Mouse (Mus musculus): ENCODE measurements around the gene Twf1.

The Twf1 gene

DNA sequence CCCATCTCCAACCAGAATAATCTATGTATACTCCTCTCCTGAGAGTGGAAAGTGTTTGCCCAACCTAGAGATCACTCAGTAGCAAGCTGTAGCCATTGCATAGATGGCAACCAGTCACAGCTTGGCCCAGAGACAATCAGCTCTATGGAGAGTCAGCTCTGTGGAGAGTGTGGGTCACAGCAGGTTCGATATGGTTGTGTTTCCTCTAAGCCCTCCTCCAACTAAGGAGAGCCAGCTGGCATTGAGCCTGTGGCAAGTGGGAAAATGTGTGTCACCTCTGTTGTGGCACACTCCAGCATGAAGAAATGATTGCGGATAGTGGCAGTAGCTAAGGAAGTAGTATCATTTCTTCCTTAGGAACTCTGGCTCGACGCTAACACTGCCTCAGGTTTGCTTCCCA lies 18.2 kb downstream of the Twf1 start:
- no peak for DNase-seq

DNA sequence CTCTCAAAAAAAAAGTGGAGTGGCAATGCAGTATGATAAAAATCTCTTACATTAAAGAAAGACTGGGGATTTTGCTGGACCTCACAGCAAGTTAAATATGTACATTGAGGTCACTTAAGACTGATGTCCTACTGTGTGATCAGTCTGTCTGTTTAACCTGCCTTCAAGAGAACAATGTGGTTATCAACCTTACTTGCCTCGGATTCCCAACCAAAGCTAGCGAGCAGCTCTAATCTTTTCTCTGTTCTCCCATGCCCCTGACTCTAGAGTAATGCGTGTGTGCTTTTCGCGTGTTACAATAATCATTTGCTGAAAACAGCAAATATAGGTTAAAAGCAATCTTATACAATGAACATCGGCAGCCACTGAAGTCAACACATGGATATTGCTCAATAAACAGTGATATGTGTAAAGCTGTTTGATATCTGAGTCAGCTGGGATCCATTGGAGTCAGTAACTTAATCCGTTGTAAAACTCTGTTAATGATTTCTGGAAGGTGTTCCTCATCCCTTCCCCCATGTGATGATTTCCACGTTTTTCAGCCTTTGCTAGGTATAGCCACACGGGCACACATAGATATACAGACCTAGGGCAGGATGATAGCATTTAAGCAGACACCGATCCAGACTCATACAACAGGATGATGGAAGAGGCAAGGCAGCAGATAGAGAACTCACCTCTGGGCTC lies 21.1 kb downstream of the Twf1 start:
- no peak for DNase-seq

DNA sequence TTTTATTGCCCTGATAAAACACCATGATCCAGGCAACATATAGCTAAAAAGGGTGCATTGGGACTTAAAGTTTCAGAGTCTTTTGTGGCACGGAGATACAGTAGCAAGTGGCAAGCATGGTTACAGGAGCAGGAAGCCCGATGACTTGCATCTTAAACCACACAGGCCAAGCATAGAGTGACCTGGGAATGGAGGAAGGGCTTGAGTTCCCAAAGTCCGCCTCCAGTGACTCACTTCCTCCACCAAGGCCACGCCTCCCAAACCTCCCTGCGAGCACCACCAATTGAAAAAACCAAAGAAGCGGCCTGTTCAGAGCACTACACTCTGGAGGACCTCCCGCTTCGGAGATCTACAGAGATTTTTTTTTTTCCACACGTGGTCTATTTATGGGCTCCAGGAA lies 23.8 kb downstream of the Twf1 start:
- DNase-seq: no peak

DNA sequence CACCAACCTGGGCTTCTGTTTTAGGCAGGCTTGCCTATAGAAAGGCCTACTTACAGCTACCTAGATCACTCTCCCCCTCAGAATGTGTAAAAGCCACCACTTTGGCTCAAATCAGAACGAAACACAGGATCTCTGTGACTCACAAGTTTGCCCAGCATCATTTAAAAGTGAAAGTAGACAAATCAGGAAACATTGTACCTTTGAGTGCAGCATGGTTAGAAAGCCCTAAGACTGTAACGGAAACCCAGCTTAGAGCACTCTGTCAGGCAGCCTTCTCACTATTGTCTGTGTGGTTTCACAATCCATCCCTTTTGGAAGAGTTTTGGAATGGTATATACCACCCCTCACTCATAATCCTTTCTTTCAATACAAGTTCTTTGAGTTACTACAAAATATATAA lies 24.8 kb downstream of the Twf1 start:
- no peak for DNase-seq

DNA sequence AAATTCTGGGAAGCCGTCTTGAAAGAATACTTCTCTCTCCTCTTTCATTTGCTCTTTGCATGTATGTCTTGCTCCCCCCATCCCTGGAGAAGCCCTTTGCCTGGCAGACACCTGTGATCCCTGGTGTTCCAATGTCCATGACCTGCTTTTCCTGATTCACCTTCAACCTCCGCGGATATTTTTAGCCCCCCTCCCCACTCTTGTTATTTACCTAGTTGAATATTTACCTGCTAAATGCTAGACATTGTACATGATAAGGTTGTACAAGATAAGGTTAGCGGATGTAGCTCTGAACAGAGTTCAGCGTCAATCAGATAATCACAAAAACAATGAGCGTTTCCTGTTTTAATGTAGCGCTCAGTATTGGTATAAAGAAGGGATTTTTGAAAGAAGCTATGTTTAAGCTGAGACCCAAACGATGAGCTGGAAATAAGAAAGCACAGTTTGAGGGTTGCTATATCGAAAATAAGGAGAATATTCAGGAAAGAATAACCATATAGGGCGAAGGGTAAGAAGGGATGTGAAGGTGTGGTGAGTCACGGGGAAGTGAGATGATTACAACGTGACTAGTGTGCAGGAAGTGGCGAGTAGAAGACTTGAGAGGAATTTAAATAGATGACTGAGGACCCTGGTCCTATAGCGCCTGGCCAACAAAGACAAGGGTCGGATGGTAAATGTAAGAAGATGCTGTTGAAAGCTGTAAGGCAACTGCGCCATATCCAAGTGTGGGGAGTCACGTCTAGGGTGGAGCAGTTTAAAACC lies 30.6 kb downstream of the Twf1 start:
- DNase-seq: no peak

DNA sequence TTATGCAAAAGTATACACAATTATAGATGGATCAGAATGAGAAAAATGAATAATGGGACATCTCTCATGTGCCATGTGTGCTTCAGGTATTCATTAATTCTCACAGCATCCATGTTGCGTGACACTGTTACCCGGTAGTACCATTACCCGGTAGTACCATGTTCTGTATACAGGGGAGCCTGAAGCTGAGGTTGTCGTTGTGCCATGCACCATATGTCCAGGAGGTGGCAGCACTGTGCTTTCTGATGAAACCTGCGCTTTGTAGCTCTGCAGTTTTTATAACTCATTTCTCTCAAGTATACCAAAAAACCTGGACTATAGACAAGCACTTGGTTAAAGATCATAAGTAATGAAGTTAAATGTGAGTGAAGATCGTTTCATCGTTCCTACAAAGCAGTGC lies 32.2 kb downstream of the Twf1 start:
- peak; percentile 83 for DNase-seq

DNA sequence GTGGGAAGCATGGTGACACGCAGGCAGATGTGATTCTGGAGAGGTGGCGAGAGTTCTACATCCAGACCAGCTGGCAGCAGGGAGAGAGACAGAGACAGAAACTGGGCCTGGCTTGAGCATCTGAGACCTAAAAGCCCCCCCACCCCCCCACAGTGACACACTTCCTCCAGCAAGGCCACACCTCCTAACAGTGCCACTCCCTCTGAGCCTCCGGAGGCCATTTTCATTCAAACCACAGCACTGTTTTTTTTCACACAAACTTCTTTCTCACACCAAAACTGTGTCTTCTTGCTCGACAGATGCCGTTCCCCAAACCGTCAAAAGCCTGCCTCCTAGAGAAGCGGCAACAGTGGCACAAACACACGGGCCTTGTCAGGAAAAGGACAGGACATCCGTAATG lies 36.2 kb downstream of the Twf1 start:
- DNase-seq: no peak

DNA sequence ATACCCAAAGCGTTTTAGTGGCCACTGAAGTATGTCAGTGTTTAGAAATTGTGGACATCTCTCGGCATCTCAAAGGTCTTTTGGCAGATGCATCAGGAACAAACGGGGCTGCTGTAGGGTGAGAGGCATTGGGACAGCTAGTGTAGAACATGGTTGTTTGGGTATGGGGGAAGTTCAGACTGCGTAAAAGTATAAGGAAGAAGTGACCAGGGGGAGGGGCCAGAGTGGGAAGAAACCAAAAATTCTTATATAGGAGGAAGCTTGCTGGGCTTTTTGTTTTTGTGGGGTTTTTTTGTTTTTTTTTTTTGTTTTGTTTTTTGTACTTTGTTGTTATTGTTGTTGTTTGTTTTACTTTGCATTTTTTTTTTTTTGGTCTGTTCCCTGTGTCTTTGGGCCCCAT lies 44.8 kb downstream of the Twf1 start:
- no peak for DNase-seq

DNA sequence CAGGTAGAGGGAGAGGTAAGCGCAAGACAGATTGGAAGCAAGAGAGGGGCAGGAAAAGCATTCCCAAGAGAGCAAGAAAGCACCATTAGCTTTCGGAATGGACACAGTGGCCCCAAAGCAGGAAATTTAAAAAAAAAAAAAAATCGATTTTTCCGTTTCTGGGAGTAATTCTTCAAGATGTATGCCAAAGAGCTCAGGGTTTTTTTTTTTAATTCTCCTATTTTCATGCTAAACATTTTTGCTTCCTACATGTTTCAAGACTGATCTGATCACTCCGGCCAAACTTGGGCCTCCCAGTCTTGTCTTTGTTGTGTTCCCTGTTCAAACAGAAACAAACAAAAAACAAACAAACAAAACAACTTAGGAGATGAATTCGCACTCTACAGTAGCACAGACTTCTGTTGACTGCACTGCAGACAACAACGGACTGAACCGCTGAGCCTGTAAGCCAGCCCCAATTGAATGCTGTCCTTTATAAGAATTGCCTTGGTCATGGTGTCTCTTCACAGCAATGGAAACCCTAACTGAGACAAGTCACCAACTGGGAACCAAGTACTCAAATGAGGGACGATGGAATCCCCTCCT lies 45.5 kb downstream of the Twf1 start:
- no peak for DNase-seq

DNA sequence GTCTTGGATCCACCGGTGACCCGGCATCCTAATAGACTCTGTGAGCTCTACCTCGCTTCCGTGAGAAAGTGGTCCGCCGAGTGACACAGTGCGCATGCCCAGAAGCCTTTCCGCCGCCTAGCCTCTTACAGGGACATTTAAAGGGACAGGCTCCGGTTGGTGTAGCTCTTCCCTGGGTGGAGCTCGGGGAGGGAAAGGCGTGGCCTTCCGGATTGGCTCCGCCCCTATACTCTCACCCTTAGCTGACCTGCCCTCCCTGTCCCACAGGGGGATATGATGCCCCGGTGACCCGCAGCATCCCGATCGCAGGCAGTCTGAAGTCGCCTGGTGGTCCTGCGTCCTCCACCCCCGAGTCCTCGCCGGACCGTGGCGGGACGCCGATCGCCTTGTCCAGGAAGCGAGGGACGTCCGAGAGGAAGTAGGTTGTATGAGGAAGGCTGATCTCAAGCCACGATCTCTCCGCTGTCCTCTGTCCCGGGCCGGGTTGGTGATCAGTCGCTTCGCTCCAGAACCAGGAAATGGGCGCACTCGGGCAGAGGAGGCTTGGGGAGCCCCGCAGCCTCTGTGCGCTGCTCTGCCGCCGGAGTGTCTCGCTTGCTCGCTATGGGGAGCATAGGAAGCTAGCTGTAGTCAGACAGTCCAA lies 46.2 kb downstream of the Twf1 start, which contains the start of the genes Pus7l and Irak4:
Gene Pus7l, minus strand, starts transcription at position 139 of the 643 bp plus-strand sequence.
Gene Irak4, plus strand, starts transcription at position 235 of the 643 bp plus-strand sequence.
- DNase-seq: peak; percentile 92

DNA sequence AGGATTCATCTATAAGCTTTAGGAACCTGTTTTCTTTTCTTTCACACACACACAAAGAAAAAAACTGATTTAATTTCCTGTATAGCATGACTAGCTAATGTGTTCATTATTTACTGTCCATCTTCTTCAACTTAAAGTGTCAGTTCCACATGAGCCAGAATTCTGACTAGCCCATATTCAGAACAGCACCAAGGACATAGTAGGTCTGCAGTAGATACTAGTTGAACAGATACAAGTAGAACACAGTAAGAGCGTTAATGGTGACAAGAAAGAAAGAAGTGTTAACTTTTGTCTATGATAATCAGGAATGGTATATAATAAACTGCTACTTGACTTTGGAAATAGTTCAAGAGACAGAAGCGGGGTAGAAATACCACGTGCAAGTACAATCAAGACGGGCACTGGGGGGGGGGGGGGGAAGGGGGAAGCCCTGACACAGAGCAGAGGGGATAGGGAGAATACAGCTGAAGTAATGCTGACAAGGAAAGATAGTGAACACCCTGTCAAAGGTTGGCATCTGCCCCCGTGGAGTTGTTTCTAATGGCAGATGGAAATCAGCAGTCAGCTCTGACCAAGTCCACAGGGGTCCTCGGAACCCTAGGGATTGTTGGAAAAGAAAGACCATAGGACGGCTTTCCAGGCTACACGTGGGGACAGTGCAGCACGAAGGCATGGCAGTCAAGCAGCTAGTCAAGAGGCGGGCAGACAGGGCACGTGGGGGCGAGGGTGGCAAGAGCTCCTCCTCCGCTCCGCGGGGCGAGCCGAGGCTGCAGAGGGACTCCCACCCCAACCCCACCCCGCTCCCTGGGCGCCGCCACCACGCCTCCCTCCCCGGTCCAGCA lies 46.9 kb downstream of the Twf1 start:
- DNase-seq: no peak

DNA sequence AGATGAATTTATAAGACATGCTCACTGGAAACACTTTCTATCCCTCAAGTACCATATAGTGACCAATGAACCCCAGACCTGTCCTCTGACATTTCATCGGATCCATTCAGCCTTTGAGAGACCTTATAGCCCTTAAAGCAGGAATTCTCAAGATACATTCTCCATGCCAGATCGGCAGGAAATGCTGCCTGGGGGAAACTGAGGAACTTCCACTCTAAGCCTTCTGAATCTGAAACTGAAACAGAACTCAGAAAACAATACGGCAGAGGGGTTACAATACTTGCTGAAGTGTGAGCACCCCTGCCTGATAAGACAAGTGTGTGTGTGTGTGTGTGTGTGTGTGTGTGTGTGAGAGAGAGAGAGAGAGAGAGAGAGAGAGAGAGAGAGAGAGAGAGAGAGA lies 50.4 kb downstream of the Twf1 start:
- no peak for DNase-seq

DNA sequence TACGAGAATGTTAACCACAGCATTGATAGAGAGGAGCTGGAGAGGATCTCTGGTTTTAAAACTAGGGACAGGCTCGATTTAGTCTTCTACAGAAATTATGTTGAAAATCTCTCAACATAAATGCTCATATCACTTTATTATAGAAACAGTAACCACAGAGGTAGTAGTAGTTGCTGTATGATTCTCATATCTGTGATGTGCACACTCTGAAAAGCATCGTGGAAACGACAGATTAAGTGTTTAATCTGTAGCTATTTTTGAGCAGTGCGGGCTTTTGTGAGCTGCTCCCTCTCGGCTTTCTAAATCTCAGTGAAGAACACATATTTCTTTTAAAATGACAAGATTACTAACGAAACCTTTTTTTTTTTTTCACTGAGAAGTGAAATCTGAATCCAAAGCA lies 54.2 kb downstream of the Twf1 start:
- DNase-seq: no peak

DNA sequence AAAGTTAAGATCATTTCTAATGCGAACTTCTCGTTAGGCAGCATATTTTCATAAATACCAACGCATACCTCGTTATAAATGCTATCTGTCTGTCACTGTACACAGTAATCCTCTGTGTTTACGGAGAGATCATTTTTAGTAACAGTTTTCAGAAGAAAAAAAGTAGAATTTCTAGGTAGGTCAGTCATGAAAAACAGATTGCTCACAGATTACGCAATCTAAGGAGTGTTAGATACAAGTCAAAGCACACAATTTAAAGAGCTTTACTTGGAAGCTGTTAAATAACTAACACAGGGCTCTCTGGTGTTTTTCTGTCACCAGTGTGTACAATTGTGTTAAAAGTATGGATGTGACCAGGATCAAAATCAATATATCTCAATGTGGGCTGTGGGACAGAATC lies 56.7 kb downstream of the Twf1 start:
- DNase-seq: no peak

DNA sequence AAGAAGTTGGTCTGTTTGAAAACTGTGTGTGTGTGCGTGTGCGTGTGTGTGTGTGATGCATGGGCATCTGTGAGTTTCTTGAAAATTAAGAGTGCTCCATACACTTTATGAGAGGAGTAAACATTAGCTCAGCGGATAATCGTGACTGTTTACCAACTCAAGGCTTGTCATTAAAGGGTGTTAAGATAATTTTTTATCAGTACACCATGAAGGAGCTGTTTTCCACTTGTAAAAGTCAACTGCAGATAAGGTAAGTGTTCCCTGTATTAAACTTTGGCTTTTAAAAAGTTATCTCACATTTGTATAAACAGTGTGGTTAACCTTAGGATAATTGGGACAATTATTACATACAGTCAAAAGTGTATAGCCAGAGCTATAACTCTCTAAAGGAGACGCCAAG lies 57.4 kb downstream of the Twf1 start:
- DNase-seq: no peak

DNA sequence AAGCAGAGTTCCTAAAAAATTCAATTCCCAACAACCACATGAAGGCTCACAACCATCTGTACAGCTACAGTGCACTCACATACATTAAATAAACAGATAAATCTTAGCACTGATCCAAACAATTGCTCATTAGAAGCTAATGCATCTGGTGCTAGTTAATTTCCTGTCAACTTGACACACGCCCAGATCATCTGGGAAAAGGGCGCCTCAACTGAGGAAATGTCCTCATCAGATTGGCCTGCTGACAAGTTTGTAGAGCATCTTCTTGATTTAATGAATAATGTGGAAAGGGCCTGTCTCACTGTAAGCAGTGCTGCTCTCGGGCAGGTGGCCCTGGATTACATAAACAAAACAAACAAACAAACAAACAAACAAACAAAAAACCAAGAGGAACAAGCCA lies 59.2 kb downstream of the Twf1 start:
- no peak for DNase-seq

Measured in right cerebral cortex, adult 18-20 months (tissue).